16 mouse cellular contexts compared by ENCODE assay signal in genomic region chr6:91865601-91866000, GRCm38 (mm10). TPM values are rescaled to one million over a fixed set of nuclear protein-coding genes. Genes with fewer than 3 reads are reported as not detected.
A peak's percentile ranks its signal among the peaks of the same experiment; 100 is the strongest.
DNase-seq lines count a peak whose midpoint lies in the region; ATAC-seq lines count a peak whose summit lies in the region.
"Had no signal": no experiment of that assay in that cellular context is flagged by ENCODE, and none has a peak within 500 bp of the region (broad histone marks: within the 10 kb centered on the region; RNA-seq: fewer than 3 reads in every experiment).

No protein-coding gene starts in this region.

- H3K9ac ChIP-seq in forebrain, embryonic 16.5 days (replicated peaks; ENCODE audit: low read depth, low read length), result no peak overlapping the region
- H3K9ac ChIP-seq: forebrain, embryonic 12.5 days; liver, embryonic 13.5 days; neural tube, embryonic 12.5 days had no signal

- H3K4me3 ChIP-seq in forebrain, embryonic 16.5 days (replicated peaks; ENCODE audit: low read length), result no peak overlapping the region
- H3K4me3 ChIP-seq: forebrain, embryonic 12.5 days; liver, embryonic 13.5 days; neural tube, embryonic 12.5 days had no signal

- H3K27ac ChIP-seq in forebrain, embryonic 16.5 days (ENCODE audit: low read length), result no peak overlapping the region
- H3K27ac ChIP-seq: forebrain, embryonic 12.5 days; liver, embryonic 13.5 days; neural tube, embryonic 12.5 days had no signal

- ATAC-seq in forebrain, embryonic 16.5 days, result no peak
- ATAC-seq: hindbrain, embryonic 16.5 days had no signal

- intact Hi-C loops in left cerebral cortex, postnatal 25 days (cut with DNase I), result no loop called here

- WGBS in forebrain, embryonic 16.5 days, result 83% methylated on average over 11 of the region's 11 CpGs

- H3K27me3 ChIP-seq in forebrain, embryonic 16.5 days (replicated peaks; ENCODE audit: control insufficient read depth, insufficient read depth, low read length), result no peaks in the 10 kb centered on the region
- H3K27me3 ChIP-seq: neural tube, embryonic 12.5 days had no signal

- H3K4me2 ChIP-seq in forebrain, embryonic 16.5 days (ENCODE audit: low read length), result no peak overlapping the region
- H3K4me2 ChIP-seq: forebrain, embryonic 12.5 days; liver, embryonic 13.5 days; neural tube, embryonic 12.5 days had no signal

- no peaks in the 10 kb centered on the region for H3K4me1 ChIP-seq in forebrain, embryonic 16.5 days (replicated peaks; ENCODE audit: control insufficient read depth, insufficient read depth, low read length)
- H3K4me1 ChIP-seq: forebrain, embryonic 12.5 days; liver, embryonic 13.5 days; neural tube, embryonic 12.5 days had no signal

- no peaks in the 10 kb centered on the region for H3K9me3 ChIP-seq in forebrain, embryonic 16.5 days (ENCODE audit: control insufficient read depth, low read length)
- H3K9me3 ChIP-seq: forebrain, embryonic 12.5 days; liver, embryonic 13.5 days; neural tube, embryonic 12.5 days had no signal

- peak; percentile 38 for DNase-seq in adrenal gland, adult 2 months
- no peak for DNase-seq in adrenal gland, postnatal 36 days
- peak; percentile 63 to 70 for DNase-seq in right cerebral cortex, adult 2 months (ENCODE audit: low spot score in 2 of 2)
- no peak for DNase-seq in right cerebral cortex, postnatal 14 days
- peak; percentile 35 to 85 for DNase-seq in left cerebral cortex, postnatal 25 days (ENCODE audit: low spot score in 2 of 2)
- DNase-seq in spleen, postnatal 36 days (ENCODE audit: low spot score in 2 of 2), result no peak
- no peak for DNase-seq in spleen, postnatal 4 days (ENCODE audit: low spot score in 2 of 2)
- DNase-seq: cerebellum, adult 2 months; heart, postnatal 14 days; kidney, adult 18-20 months; liver, embryonic 13.5 days had no signal

- H3K36me3 ChIP-seq in forebrain, embryonic 16.5 days (ENCODE audit: control insufficient read depth, insufficient read depth), result no peaks in the 10 kb centered on the region
- H3K36me3 ChIP-seq: forebrain, embryonic 12.5 days; liver, embryonic 13.5 days; neural tube, embryonic 12.5 days had no signal

RNA-seq across cellular contexts. Expression of gene Ccdc174, which starts 12.3 kb away (rescaled TPM):
- 10 to 100 TPM; 28.2 to 69.0 TPM for total RNA-seq in adrenal gland, adult 2 months (2021)
- 2.9 and 4.5 TPM in 2 replicates for polyA plus RNA-seq in adrenal gland, adult 2 months (2012; rRNA removed)
- 10 to 100 TPM; 34.0 to 51.6 TPM for total RNA-seq in adrenal gland, postnatal 36 days (2021)
- total RNA-seq in left cerebral cortex, postnatal 25 days (2021), result 10 to 100 TPM; 22.8 to 24.1 TPM
- polyA plus RNA-seq in forebrain, embryonic 16.5 days (2015; fragmentation: Nextera tagmentation; extraction: Ambion mirVana), result 41.0 and 47.0 TPM in 2 replicates

RNA-seq across cellular contexts. Expression of gene 4930590J08Rik, which starts 37.0 kb away (rescaled TPM):
- 1 to 10 TPM; 1.6 to 2.1 TPM for total RNA-seq in adrenal gland, adult 2 months (2021)
- 0.25 and 0.26 TPM in 2 replicates for polyA plus RNA-seq in adrenal gland, adult 2 months (2012; rRNA removed)
- 1 to 10 TPM; 2.0 to 3.2 TPM for total RNA-seq in adrenal gland, postnatal 36 days (2021)
- 1 to 10 TPM; 2.1 to 4.0 TPM for total RNA-seq in left cerebral cortex, postnatal 25 days (2021)
- polyA plus RNA-seq in forebrain, embryonic 16.5 days (2015; fragmentation: Nextera tagmentation; extraction: Ambion mirVana), result 0.58 and 0.98 TPM in 2 replicates
- polyA plus RNA-seq: liver, embryonic 13.5 days had no signal

RNA-seq across cellular contexts. Expression of gene Grip2, which starts 38.6 kb away (rescaled TPM):
- 1 to 10 TPM; 1.3 to 3.5 TPM for total RNA-seq in adrenal gland, adult 2 months (2021)
- polyA plus RNA-seq in adrenal gland, adult 2 months (2012; rRNA removed), result 3.3 TPM in 2 replicates
- total RNA-seq in adrenal gland, postnatal 36 days (2021), result 1 to 10 TPM; 1.2 to 1.7 TPM
- 10 to 100 TPM; 15.9 to 17.3 TPM for total RNA-seq in left cerebral cortex, postnatal 25 days (2021)
- 11.4 and 13.6 TPM in 2 replicates for polyA plus RNA-seq in forebrain, embryonic 16.5 days (2015; fragmentation: Nextera tagmentation; extraction: Ambion mirVana)
- total RNA-seq: megakaryocyte progenitor cell, adult 5-6 weeks had no signal

Comparison
In these comparisons a context has a peak if more than half of its experiments do, and no peak if none do; other contexts are left out.
1. DNase-seq: peak in adrenal gland, adult 2 months (single experiment), right cerebral cortex, adult 2 months (2 of 2) and left cerebral cortex, postnatal 25 days (2 of 2); none in adrenal gland, postnatal 36 days (0 of 2), right cerebral cortex, postnatal 14 days (single experiment), spleen, postnatal 36 days (0 of 2) and spleen, postnatal 4 days (0 of 2).